Mouse (Mus musculus): ENCODE results near the gene Fbxo47.

GRCm38 (mm10) chr11:97815736-97816135 lies 68.2 kb downstream of the Fbxo47 start:
- TF ChIP-seq CTCF (conservative IDR thresholded peaks at IDR 0.05; ENCODE audit: low read length): no peak
- no peak for TF ChIP-seq NANOG (IDR thresholded peaks at IDR 0.05; ENCODE audit: borderline replicate concordance, low read length)
- no peak for TF ChIP-seq POU5F1 (IDR thresholded peaks at IDR 0.05; ENCODE audit: borderline replicate concordance, low read length)

All from E14TG2a.4 (cell line).